Mouse (Mus musculus) limb, embryonic 11.5 days (tissue): ENCODE data around the gene Cacng7. TPM values are rescaled to one million over a fixed set of nuclear protein-coding genes. Genes with fewer than 3 reads are reported as not detected.

ENCODE experiments used
- ATAC-seq: fragments of 200-750 bp; cut with Nextera tagmentation; 2 replicates; pipeline ENCODE4 v1.8.0; 2017; ENCODE audit warnings: low read depth; ENCODE audit not compliant: insufficient number of reproducible peaks, low FRiP score, low TSS enrichment
- DNase-seq: peaks from one replicate; pipeline ENCODE4 v3.0.0-alpha.2; 2015; ENCODE audit warnings: low spot score
- H3K27ac ChIP-seq: fragments of 300-500 bp; sonication (generic); replicated peaks from 2 replicates; pipeline ENCODE4 v1.5.1; 2014; ENCODE audit warnings: low read depth, mild to moderate bottlenecking, low read length
- H3K27me3 ChIP-seq: fragments of 300-500 bp; sonication (generic); 2 replicates; pipeline ENCODE4 v1.6.1; 2014; ENCODE audit warnings: mild to moderate bottlenecking, low read length, mixed read lengths; ENCODE audit not compliant: control insufficient read depth, insufficient read depth
- H3K36me3 ChIP-seq: fragments of 300-500 bp; sonication (generic); 2 replicates; pipeline ENCODE4 v1.6.1; 2014; ENCODE audit warnings: mild to moderate bottlenecking, low read length, moderate library complexity, mixed read lengths; ENCODE audit not compliant: control insufficient read depth, insufficient read depth
- H3K4me1 ChIP-seq: fragments of 300-500 bp; sonication (generic); 2 replicates; pipeline ENCODE4 v1.6.1; 2014; ENCODE audit warnings: low read length, mixed read lengths; ENCODE audit not compliant: control insufficient read depth, insufficient read depth
- H3K4me2 ChIP-seq: fragments of 300-500 bp; sonication (generic); 2 replicates; pipeline ENCODE4 v1.6.1; 2014; ENCODE audit warnings: low read depth, mild to moderate bottlenecking, moderate library complexity; ENCODE audit not compliant: severe bottlenecking
- H3K4me3 ChIP-seq: fragments of 300-500 bp; sonication (generic); 2 replicates; pipeline ENCODE4 v1.5.1; 2014; ENCODE audit warnings: low read depth, low read length
- H3K9ac ChIP-seq: fragments of 300-500 bp; sonication (generic); 2 replicates; pipeline ENCODE4 v1.6.1; 2014; ENCODE audit warnings: mild to moderate bottlenecking, low read length
- H3K9me3 ChIP-seq: fragments of 300-500 bp; sonication (generic); 2 replicates; pipeline ENCODE4 v1.6.1; 2016; ENCODE audit warnings: low read length; ENCODE audit not compliant: control insufficient read depth
- WGBS: fragments of 180-500 bp; shearing (Covaris S2); extraction: QIAGEN DNeasy Blood & Tissue Kit; methylation state at CpG from one replicate; pipeline ENCODE4 v1.1.7; 2014; 5-methylcytosine and 5-hydroxymethylcytosine counted together
- polyA plus RNA-seq: library from polyadenylated mRNA; unstranded; fragments of >200 nt; fragmentation: Nextera tagmentation; extraction: Ambion mirVana; gene quantifications from 2 replicates; pipeline ENCODE4 v1.2.1, GENCODE M21; 2014

The Cacng7 gene
- polyA plus RNA-seq, 1 experiment from 2014 or later = 2.0 TPM

GRCm38 (mm10) chr7:3376831-3377230 lies 44.1 kb downstream of the Cacng7 start:
- Histone ChIP-seq H3K9me3 (no peaks in the 10 kb centered on the region), H3K27me3 (no peaks in the 10 kb centered on the region), H3K4me2 (no peak overlapping the region), H3K27ac (no peak overlapping the region), H3K4me3 (no peak overlapping the region), H3K4me1 (no peaks in the 10 kb centered on the region), H3K9ac (no peak overlapping the region), H3K36me3 (no peaks in the 10 kb centered on the region)
- peak; percentile 62 for DNase-seq
- ATAC-seq = no peak
- WGBS = 54% methylated on average over 4 of the region's 4 CpGs

DNA sequence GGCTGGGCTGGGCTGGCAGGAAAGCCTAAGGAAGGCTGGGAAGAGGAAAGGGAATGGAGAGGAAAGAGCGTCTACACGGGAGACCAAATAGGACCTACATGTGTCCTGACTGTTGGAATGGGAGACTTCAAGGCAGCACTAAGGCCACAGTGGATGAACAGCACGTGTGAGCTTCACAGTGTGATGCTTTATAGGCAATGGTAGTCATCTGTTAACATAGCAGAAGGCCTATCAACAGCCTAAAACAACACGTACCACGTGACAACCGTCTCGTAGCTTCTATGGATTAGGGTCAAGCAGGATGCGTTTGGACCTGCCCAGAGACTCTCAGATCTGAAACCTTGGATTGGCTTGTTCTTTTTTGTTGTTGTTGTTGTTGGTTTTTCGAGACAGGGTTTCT lies 49.4 kb downstream of the Cacng7 start:
- Histone ChIP-seq H3K27me3 (no peaks in the 10 kb centered on the region), H3K27ac (no peak overlapping the region), H3K4me1 (no peaks in the 10 kb centered on the region), H3K9ac (no peak overlapping the region), H3K4me3 (no peak overlapping the region), H3K4me2 (no peak overlapping the region), H3K9me3 (no peaks in the 10 kb centered on the region), H3K36me3 (no peaks in the 10 kb centered on the region)
- WGBS = 83% methylated on average over 9 of the region's 9 CpGs
- no peak for DNase-seq
- no peak for ATAC-seq

GRCm38 (mm10) chr7:3384807-3385319 lies 52.1 kb downstream of the Cacng7 start:
- no peak for DNase-seq
- no peak for ATAC-seq
- 85% methylated on average over 5 of the region's 5 CpGs for WGBS

GRCm38 (mm10) chr7:3386036-3386730 lies 53.4 kb downstream of the Cacng7 start:
- no peak overlapping the region for H3K4me2 ChIP-seq
- H3K27me3 ChIP-seq = no peaks in the 10 kb centered on the region
- H3K4me1 ChIP-seq = peaks cover 1% of the 10 kb centered on the region; the same call in 1 of the 2 replicates
- no peak overlapping the region for H3K9ac ChIP-seq
- DNase-seq (no peak), ATAC-seq (no peak)
- no peaks in the 10 kb centered on the region for H3K36me3 ChIP-seq
- no peak overlapping the region for H3K27ac ChIP-seq
- no peak overlapping the region for H3K4me3 ChIP-seq
- H3K9me3 ChIP-seq = no peaks in the 10 kb centered on the region
- WGBS = 84% methylated on average over 6 of the region's 6 CpGs

More at GRCm38 (mm10) chr7:3384807-3385319, 52.1 kb downstream of the Cacng7 start:
- no peaks in the 10 kb centered on the region for H3K4me1 ChIP-seq
- H3K4me3 ChIP-seq = no peak overlapping the region
- H3K4me2 ChIP-seq = no peak overlapping the region
- no peaks in the 10 kb centered on the region for H3K9me3 ChIP-seq
- no peaks in the 10 kb centered on the region for H3K27me3 ChIP-seq
- H3K27ac ChIP-seq = no peak overlapping the region
- no peak overlapping the region for H3K9ac ChIP-seq
- no peaks in the 10 kb centered on the region for H3K36me3 ChIP-seq

DNA sequence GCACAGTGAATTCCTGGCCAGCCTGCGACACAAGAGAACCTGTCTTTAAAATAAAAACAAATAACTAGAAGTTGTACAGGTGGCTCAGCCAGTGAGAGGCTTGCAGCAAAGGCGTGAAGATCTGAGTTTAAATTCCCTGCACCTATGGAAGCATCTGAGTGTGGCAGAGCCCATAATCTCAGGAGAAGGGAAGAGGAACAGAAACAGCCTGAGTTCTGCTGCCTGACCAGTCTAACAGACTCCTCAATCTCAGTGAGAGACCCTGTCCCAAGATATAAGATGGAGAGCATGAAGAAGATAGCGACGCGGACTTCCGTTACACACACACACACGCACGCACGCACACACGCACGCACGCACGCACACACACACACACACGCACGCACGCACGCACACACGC lies 55.0 kb downstream of the Cacng7 start:
- H3K36me3 ChIP-seq = no peaks in the 10 kb centered on the region
- H3K9me3 ChIP-seq = no peaks in the 10 kb centered on the region
- no peak for ATAC-seq
- 85% methylated on average over 18 of the region's 18 CpGs for WGBS
- no peak for DNase-seq
- H3K9ac ChIP-seq = no peak overlapping the region
- no peak overlapping the region for H3K4me2 ChIP-seq
- H3K27ac ChIP-seq = no peak overlapping the region
- no peak overlapping the region for H3K4me3 ChIP-seq
- no peaks in the 10 kb centered on the region for H3K27me3 ChIP-seq
- peaks cover 6% of the 10 kb centered on the region for H3K4me1 ChIP-seq

DNA sequence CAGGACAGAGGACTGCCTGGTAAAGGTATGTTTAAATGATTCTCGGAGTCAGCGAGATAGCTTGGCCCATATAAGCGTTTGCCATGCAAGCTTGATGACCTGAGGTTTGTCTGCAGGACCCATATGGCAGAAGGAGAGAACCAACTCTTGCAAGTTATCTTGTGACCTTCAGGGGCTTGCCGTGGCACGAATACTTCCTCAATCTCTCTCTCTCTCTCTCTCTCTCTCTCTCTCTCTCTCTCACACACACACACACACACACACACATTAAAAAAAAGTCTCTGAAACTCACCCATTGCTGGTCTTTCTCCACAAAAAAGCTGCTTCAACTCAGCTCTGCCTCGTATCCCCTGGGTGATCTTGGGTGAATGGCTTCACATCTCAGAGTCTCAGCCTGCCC lies 56.1 kb downstream of the Cacng7 start:
- H3K36me3 ChIP-seq = no peaks in the 10 kb centered on the region
- ATAC-seq (no peak), DNase-seq (no peak)
- peak overlapping the region; percentile 65; the same call in 1 of the 2 replicates for H3K4me2 ChIP-seq
- H3K27me3 ChIP-seq = no peaks in the 10 kb centered on the region
- H3K4me1 ChIP-seq = peaks cover 6% of the 10 kb centered on the region
- WGBS = 57% methylated on average over 6 of the region's 6 CpGs
- H3K9me3 ChIP-seq = no peaks in the 10 kb centered on the region
- no peak overlapping the region for H3K27ac ChIP-seq
- no peak overlapping the region for H3K4me3 ChIP-seq
- H3K9ac ChIP-seq = no peak overlapping the region

- Histone ChIP-seq H3K27ac (no peak overlapping the region), H3K27me3 (no peaks in the 10 kb centered on the region), H3K4me2 (peak overlapping the region; percentile 65), H3K36me3 (no peaks in the 10 kb centered on the region), H3K9me3 (no peaks in the 10 kb centered on the region; the same call in 1 of the 2 replicates), H3K4me3 (peak overlapping the region; percentile 31), H3K4me1 (peaks cover 6% of the 10 kb centered on the region), H3K9ac (no peak overlapping the region)
- DNase-seq (peak; percentile 75), ATAC-seq (no peak)
- 3% methylated on average over 15 of the region's 17 CpGs for WGBS
Observed at GRCm38 (mm10) chr7:3389444-3390412, 57.0 kb downstream of the Cacng7 start.

GRCm38 (mm10) chr7:3390413-3391080 lies 57.8 kb downstream of the Cacng7 start, which contains the start of gene Cacng8:
Gene Cacng8 (plus strand): TSS chr7:3390683.
- peak within 1 kb of the TSS; percentile 31 for H3K4me3 ChIP-seq
- 0% methylated on average over 7 of the region's 7 CpGs for WGBS
- DNase-seq (no peak), ATAC-seq (no peak)
- peaks cover 6% of the 10 kb centered on the region for H3K4me1 ChIP-seq
- H3K27me3 ChIP-seq = no peaks in the 10 kb centered on the region
- H3K9me3 ChIP-seq = no peaks in the 10 kb centered on the region; the same call in 1 of the 2 replicates
- H3K4me2 ChIP-seq = peak within 1 kb of the TSS; percentile 65
- no peaks in the 10 kb centered on the region for H3K36me3 ChIP-seq
- H3K27ac ChIP-seq = no peak within 1 kb of the TSS
- H3K9ac ChIP-seq = peak within 1 kb of the TSS; percentile 52
